Mouse (Mus musculus) small intestine, adult 2 months (tissue): Measurements from ENCODE around the gene Ggt1.

ENCODE experiments used
- CTCF ChIP-seq: fragments of 200-500 bp; IDR thresholded peaks from 2 replicates; pipeline ENCODE4 v1.5.1; 2012; ENCODE audit warnings: low read depth, mild to moderate bottlenecking, control low read depth, inconsistent platforms, low read length, moderate library complexity, mixed read lengths; ENCODE audit not compliant: insufficient replicate concordance, insufficient read length; ENCODE audit errors: extremely low read depth
- POLR2A ChIP-seq: fragments of 200-500 bp; IDR thresholded peaks from 2 replicates; pipeline ENCODE4 v1.6.1; 2012; ENCODE audit warnings: low read depth, mild to moderate bottlenecking, control low read depth, inconsistent platforms, low read length, moderate library complexity

- TF ChIP-seq CTCF, result no peak
- no peak for TF ChIP-seq POLR2A
Observed at GRCm38 (mm10) chr10:75608975-75609374, 47.6 kb downstream of the Ggt1 start.
